Mouse (Mus musculus) liver, postnatal 0 days (tissue): ENCODE measurements around the gene Gm20388.

Experiments used
- CTCF ChIP-seq: sonication (generic); IDR thresholded peaks from 2 replicates; pipeline ENCODE4 v1.5.1; 2016; ENCODE audit warnings: antibody characterized with exemption, low read depth
- EP300 ChIP-seq: IDR thresholded peaks from 2 replicates; pipeline ENCODE4 v1.6.1; 2016; ENCODE audit warnings: antibody characterized with exemption, low read depth, mild to moderate bottlenecking

DNA sequence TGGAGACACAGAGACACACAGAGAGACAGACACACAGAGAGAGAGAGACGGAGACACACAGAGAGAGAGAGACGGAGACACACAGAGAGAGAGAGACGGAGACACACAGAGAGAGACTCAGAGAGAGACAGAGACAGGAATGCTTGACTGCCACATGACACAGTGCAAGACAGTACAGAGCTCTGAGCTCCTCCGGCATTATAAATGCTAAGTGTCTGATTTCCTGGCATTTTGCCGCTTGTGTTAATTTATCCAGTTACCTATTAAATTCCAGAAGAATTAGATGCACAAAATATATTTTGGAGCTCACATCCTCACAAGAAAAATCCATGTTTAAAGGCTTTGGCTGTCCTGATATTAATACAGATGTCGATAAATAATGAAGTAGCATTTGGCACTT is 4274.4 kb downstream of the Gm20388 start:
- TF ChIP-seq CTCF (no peak), EP300 (no peak)
